In the genomic region with DNA sequence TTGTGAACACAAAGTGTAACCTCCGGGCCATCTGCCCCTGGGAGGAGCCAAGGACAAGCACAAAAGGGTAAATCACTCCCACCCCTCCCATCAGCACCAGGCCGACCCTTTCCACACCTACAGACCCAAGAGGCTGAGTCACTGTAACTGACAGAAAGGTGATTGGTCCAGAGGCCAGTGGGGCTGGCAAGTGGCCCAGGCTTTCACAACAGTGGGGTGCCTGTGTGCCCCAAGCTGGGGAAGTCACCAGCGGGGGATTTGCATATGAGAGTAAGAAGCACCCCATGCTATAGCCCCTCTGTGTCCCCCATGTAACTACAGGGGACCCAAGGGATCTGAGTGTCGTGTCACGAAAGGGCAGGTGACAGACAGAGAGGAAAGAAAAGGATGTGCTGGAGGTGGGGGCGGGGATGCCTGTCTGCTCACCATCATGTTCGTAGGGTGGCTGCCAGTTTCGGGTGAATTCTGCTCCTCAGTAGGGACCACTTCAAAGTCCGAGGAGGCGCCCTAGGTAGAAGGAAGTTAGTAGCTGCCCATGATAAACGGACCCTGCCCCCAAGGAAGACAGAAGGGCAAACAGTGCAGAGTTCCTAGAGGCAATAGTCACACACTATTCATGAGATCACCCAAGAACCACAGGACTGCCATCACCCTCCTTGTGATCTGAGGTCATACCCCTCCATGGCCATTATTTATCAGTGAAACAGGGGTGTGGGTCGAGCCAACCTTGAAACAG, we compare ENCODE assay signal across 8 mouse cellular contexts. TPM values are rescaled to one million over a fixed set of nuclear protein-coding genes. Genes with fewer than 3 reads are reported as not detected.
DNase-seq lines count a peak whose midpoint lies in the region; ATAC-seq lines count a peak whose summit lies in the region.

No protein-coding gene starts in this region.

- H3K9me3 ChIP-seq in liver, embryonic 13.5 days (replicated peaks) = no peaks in the 10 kb centered on the region
- H3K9me3 ChIP-seq in stomach, embryonic 14.5 days (ENCODE audit: control insufficient read depth, low read depth, low read length) = no peaks in the 10 kb centered on the region

- H3K4me1 ChIP-seq in liver, embryonic 13.5 days (replicated peaks) = peaks cover 19% of the 10 kb centered on the region
- H3K4me1 ChIP-seq in stomach, embryonic 14.5 days (ENCODE audit: control insufficient read depth, insufficient read depth, low read length) = peaks cover 8% of the 10 kb centered on the region

- no peak overlapping the region for H3K4me2 ChIP-seq in liver, embryonic 13.5 days
- no peak overlapping the region for H3K4me2 ChIP-seq in stomach, embryonic 14.5 days (replicated peaks; ENCODE audit: low read depth, low read length)

- WGBS in liver, embryonic 13.5 days (ENCODE audit: insufficient replicate concordance) = 47% methylated on average over 12 of the region's 12 CpGs
- WGBS in stomach, embryonic 14.5 days = 37% methylated on average over 12 of the region's 12 CpGs

- H3K9ac ChIP-seq in liver, embryonic 13.5 days = no peak overlapping the region
- no peak overlapping the region for H3K9ac ChIP-seq in stomach, embryonic 14.5 days (replicated peaks; ENCODE audit: low read depth, low read length)

- intact Hi-C loops in left cerebral cortex, postnatal 36 days (cut with DNase I) = no loop called here

- H3K36me3 ChIP-seq in liver, embryonic 13.5 days = peaks cover 20% of the 10 kb centered on the region
- peaks cover 18% of the 10 kb centered on the region; the same call in 1 of the 2 replicates for H3K36me3 ChIP-seq in stomach, embryonic 14.5 days (ENCODE audit: control insufficient read depth, insufficient read depth, low read length)

- H3K27me3 ChIP-seq in liver, embryonic 13.5 days = no peaks in the 10 kb centered on the region
- H3K27me3 ChIP-seq in stomach, embryonic 14.5 days (ENCODE audit: control insufficient read depth, insufficient read depth, low read length) = no peaks in the 10 kb centered on the region

- H3K27ac ChIP-seq in liver, embryonic 13.5 days = no peak overlapping the region
- peak overlapping the region; percentile 36; the same call in 1 of the 2 replicates for H3K27ac ChIP-seq in stomach, embryonic 14.5 days (ENCODE audit: low read length)

- DNase-seq in cerebellum, postnatal 10 days = peak; percentile 47 to 48
- no peak for DNase-seq in cerebellum, adult 9-11 months
- peak; percentile 24 for DNase-seq in thymus, postnatal 0 days (ENCODE audit: low spot score)
- no peak for DNase-seq in thymus, postnatal 10 days (ENCODE audit: low spot score in 2 of 2)
- DNase-seq in liver, embryonic 13.5 days = no peak
- no peak for DNase-seq in left cerebral cortex, postnatal 36 days (ENCODE audit: low spot score in 2 of 2)
- DNase-seq in kidney, adult 18-20 months = no peak

- ATAC-seq in liver, embryonic 13.5 days (ENCODE audit: low read depth) = peak; percentile 41; the same call in 1 of the 2 replicates
- ATAC-seq in stomach, embryonic 14.5 days (ENCODE audit: insufficient number of reproducible peaks, insufficient read depth, low FRiP score, low read depth) = no peak

- no peak overlapping the region for H3K4me3 ChIP-seq in liver, embryonic 13.5 days (replicated peaks)
- H3K4me3 ChIP-seq in stomach, embryonic 14.5 days (ENCODE audit: low read depth, low read length) = no peak overlapping the region

RNA-seq across cellular contexts. Expression of gene Tnip1, which starts 26.5 kb away (rescaled TPM):
- polyA plus RNA-seq in thymus, postnatal 0 days (2015; fragmentation: Nextera tagmentation; extraction: Ambion mirVana) = 40.6 and 40.8 TPM in 2 replicates
- polyA plus RNA-seq in liver, embryonic 13.5 days (2015; fragmentation: Nextera tagmentation; extraction: Ambion mirVana) = 5.1 and 5.8 TPM in 2 replicates
- 21.0 and 21.4 TPM in 2 replicates for polyA plus RNA-seq in stomach, embryonic 14.5 days (2014; fragmentation: Nextera tagmentation; extraction: Ambion mirVana)
- total RNA-seq in left cerebral cortex, postnatal 36 days (2021) = 10 to 100 TPM; 37.5 to 42.0 TPM

RNA-seq across cellular contexts. Expression of gene Gpx3, which starts 34.0 kb away (rescaled TPM):
- polyA plus RNA-seq in thymus, postnatal 0 days (2015; fragmentation: Nextera tagmentation; extraction: Ambion mirVana) = 17.0 and 20.4 TPM in 2 replicates
- polyA plus RNA-seq in liver, embryonic 13.5 days (2015; fragmentation: Nextera tagmentation; extraction: Ambion mirVana) = 20.9 and 26.3 TPM in 2 replicates
- polyA plus RNA-seq in stomach, embryonic 14.5 days (2014; fragmentation: Nextera tagmentation; extraction: Ambion mirVana) = 197 and 202 TPM in 2 replicates
- total RNA-seq in left cerebral cortex, postnatal 36 days (2021) = 1 to 10 TPM; 7.9 to 8.9 TPM

Comparison
In these comparisons a context has a peak if more than half of its experiments do, and no peak if none do; other contexts are left out.
1. DNase-seq: peak in cerebellum, postnatal 10 days (2 of 2) and thymus, postnatal 0 days (single experiment); none in cerebellum, adult 9-11 months (single experiment), thymus, postnatal 10 days (0 of 2), liver, embryonic 13.5 days (single experiment), left cerebral cortex, postnatal 36 days (0 of 2) and kidney, adult 18-20 months (single experiment).